Mouse (Mus musculus) heart, postnatal 14 days (tissue): ENCODE data around the gene Nxph4. TPM values are rescaled to one million over a fixed set of nuclear protein-coding genes. Genes with fewer than 3 reads are reported as not detected.
A peak's percentile ranks its signal among the peaks of the same experiment; 100 is the strongest.

Experiments
- DNase-seq, 2 experiments: peaks; one replicate each; pipeline ENCODE4 v3.0.0; 2021 to 2022
- intact Hi-C: fragments of 180-260 bp; cut with DNase I; formaldehyde crosslinking; loops from one replicate; pipeline ENCODE4 v1.15.1; 2025
- total RNA-seq, 2 experiments: library from RNA; stranded (reverse); gene quantifications; 2 replicates each; pipeline ENCODE4 v1.2.3; 2021

The Nxph4 gene
- total RNA-seq, 2 experiments from 2014 or later: 1.1 TPM

DNA sequence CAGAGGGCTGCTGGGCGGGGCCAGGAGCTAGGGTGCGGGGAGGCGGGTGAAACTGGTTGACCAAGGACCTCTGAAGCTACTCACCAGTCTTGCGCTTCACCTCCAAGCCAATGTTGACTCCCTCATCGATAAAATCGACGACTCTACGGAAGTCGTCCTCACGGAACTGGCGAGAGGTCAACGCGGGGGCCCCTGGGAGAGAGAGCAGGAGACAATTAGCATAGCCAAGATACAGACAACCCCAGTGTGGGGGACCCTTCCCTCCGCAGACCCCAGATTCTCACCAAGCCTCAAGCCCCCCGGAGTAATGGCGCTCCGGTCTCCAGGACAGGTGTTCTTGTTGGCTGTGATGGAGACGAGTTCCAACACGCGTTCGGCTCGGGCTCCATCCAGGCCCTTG is 16.4 kb downstream of the Nxph4 start:
- intact Hi-C loops: no loop called here

DNA sequence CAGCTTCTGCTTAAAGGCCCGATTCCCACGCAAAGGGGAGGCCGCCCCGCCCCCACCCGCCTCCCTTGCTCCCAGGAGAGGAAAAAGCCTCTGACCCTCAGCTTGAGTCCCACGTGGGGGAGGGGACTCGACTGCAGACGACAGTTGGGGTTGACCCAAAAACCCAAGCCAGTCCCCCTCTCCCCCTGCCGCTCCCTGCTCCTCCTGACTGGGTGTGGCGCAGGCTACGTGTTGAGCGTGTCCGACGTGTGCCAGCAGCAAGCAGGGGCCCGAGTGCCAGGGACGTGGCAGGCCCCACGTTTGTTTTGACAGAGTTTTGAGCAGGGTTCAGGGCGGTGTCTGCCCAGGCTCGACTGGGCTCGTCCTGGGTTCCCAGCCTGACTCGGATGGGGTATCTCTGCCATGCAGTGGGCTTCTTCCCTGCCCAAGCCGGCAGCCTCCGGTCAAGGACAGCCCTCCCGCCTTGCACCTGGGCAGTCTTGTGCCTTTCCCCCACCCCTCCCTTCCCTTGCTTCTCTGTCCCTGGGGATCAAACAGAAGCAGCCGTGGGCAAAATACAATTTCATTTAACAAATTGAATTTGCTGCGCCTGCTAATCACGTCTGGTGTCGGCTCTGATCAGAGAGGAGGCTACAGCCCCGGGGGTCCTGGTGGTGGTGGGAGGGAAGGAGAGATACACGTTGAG is 17.6 kb downstream of the Nxph4 start:
- intact Hi-C loops: no loop called here

More for the DNA sequence above, 16.4 kb downstream of the Nxph4 start:
- no peak for DNase-seq

DNA sequence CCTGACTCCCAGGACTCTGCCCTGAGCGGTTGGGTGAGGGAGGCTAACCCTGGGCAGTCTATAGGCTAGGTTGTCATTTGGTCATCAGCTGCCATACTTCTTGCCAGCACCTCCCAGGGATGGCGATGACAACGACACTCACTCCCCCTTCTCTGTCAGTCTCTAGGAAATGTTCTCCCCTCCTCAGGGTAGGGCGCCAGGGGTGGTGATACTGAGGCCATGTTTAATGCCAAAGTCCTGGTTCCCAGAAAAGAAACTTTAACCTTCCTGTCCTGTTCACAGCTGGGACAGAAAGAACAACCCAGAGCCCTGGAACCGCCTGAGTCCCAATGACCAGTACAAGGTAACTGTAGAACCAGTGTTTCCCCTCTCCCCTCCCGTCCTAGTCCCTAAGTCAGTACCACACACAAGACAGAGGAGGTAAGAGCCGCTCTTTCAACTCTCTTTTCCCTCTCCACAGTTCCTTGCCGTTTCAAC is 18.3 kb downstream of the Nxph4 start:
- intact Hi-C loops: no loop called here
- no peak for DNase-seq

More for the DNA sequence above, 17.6 kb downstream of the Nxph4 start:
- DNase-seq: peak; percentile 58 to 64

DNA sequence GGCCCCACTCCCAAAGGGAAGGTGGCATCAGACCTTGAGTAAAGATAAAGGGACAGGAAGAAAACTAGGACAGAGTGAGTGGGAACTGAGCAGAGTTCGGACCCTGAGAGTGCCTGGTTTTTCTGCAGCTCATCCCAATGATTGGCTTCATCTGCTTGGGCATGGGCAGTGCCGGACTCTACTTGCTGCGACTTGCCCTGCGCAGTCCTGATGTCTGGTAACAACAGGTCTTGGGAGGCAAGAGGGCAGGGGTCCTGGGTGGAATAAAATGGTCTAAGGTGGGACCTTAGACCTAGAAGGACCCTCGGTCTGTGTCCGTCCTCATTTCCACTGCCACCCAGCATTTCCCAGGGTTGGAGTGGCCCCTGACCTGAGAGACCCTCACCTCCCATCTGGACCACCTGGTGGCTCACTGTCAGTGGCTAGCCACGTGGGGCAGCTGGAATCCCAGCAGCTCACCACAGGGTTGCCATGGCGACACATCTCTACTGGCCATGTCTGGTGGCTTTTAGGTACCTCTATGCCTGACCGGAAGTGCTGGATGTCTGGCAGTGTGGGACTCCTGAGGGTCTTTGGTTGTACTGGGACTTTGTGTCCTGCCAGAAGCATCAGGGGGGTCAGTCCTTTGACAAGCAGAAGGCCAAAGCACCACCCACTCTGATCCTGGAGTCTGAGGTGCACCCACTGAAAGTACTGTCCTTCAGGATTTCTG is 18.9 kb downstream of the Nxph4 start:
- intact Hi-C loops: no loop called here
- no peak for DNase-seq

DNA sequence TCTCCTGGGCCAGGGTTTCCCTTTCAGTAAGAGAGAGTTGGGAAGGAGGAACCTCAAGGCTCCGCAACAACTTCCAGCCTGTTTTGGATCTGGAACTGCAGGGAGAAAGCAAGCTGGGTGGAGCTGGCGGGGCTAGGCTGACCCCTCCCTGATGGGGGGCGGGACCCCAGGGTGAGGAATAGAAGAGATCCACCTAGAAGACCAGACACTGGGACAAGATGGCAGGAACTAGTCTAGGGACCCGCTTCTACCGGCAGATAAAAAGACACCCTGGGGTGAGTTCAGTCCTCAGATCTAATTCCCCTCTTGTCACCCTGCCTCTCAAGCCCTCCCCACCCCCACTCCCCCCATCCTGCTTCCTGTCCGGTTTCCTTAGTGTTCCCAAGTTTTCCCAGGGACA is 19.6 kb downstream of the Nxph4 start, which contains the start of gene Ndufa4l2:
TSS of gene Ndufa4l2 (plus strand) at position 204 of the 400 bp plus-strand sequence.
- peak; percentile 64 to 71 for DNase-seq
- intact Hi-C loops: no loop called here

DNA sequence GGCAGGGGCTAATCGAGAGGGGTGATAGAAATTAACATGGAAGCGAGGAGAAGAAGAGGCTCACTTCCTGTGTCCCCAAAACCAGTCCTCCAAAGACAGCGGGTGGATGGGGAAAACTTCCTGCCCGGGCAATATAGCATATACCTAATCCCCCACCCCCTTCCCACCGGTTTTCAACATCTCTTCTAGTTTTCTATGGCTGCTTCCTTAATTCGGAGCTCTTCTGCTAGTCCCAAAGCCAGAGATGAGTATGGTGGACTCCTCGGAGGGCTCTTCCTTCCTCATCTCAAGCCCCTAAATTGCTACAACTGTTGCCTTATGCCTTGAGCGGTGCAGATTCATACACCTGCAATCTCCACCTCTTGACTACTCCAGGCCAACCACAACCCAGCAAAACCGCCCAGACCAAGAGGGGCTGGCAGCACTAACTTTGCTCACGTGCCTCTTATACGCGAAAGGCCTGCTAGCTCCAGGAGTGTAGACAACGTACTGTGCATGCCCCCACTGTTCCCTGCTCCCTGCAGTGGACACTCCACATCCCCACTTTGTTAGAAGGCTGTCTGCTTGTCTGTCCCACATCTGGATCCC is 20.2 kb downstream of the Nxph4 start:
- no peak for DNase-seq
- intact Hi-C loops: no loop called here

DNA sequence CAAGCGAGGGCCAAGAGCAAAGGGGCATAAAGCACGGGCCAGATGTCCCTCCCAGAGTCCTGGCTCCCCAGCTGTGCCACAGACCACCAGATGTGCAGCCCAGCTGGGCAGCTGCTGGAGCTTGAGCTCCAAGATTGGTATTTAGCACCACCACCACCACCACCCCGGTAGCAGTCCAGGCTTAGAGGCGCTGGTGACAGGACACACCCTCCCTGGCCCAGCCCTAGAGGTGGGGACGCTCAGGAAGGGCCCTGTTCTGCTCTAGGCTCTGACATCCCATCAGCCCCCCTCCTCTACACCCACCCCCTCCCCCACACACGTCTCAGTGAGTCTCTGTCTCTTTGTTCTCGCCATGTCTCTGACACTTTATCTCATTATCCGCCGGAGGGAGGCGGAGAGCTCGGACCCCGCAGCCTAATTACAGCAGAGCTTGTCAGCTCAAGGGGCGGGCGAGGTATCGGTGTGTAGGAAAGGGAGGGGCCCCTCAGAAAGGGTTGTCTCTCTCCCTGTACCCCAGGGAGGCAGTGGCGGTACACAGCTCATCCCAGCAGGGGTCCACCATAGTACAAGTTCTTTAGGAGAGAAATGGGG is 20.8 kb downstream of the Nxph4 start:
- intact Hi-C loops: loop anchor here (1.0 kb wide), 1 partner anchor 25 kb away; no protein-coding TSS in a partner anchor

DNA sequence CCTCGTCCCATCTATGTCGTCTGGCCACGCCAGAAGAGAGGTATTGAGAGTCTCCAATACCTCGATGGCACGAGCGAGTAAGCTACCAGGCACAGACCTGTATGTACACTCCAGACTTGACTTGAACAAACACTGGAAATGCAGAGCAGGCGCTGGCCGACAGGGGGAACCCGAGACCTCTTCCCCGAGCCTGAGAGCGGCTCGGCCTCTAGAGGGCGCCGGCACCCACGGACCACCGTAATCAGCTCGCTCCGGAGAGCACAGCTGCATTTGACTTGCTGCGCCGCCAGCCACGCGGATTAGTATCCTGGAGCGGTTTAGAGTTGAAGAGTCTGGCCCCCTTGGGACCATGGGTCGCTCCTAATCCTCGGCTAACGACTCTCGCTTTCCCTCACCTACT is 21.5 kb downstream of the Nxph4 start:
- DNase-seq: peak; percentile 96 to 97
- intact Hi-C loops: loop anchor here (1.0 kb wide), 1 partner anchor 25 kb away; no protein-coding TSS in a partner anchor

More for the DNA sequence above, 20.8 kb downstream of the Nxph4 start:
- DNase-seq: no peak

DNA sequence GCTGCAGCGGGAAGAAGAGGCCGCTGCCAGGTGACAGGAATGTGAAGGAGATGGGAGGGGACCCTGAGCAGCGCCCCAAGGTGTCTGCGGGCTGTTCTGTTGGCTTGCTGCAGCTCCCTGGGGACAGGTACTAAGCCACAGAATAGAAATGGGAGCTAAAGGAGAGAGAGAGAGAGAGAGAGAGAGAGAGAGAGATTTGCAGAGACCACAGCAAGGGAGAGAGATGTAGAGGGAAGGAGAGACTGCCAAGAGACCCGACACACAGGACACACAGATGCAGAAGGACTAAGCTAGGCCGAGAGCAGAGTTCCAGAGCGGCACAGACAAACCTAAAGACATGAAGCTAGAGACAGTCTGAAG is 22.1 kb downstream of the Nxph4 start:
- intact Hi-C loops: no loop called here
- peak in 1 of 2 experiments; percentile 40 for DNase-seq

DNA sequence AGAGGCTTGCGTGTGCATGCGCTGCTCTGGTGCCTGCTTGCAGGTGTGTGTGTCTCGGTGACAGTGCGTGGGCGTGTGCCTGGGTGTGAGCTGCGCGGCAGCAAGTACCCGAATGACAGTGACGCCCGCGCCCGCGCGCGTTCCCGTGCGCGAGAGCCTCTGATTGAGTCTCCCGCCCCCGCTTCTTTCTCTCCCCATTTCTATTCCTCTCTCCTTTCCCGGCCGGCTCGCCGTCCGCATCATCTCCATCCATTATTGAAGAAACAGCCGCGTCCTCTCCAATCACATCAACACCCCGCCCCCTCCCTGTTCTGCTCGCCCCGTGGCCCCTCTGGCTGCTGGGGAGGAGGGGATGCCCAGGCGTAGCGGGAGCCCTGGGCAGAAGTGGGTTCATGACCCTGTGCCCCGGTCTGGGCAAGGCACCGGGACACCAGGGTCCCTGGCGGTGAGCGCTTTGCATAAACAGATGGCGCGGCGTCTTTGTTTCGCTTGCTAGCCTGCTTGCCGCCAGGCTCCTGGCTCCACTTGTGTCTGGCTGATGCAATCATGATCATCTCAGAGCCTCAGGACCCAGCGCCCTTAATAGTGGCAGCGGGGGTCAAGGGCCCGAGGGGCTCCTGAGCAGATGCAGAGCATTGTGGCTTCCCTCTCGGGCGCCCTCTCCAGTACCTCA is 22.6 kb downstream of the Nxph4 start:
- intact Hi-C loops: no loop called here
- DNase-seq: peak; percentile 33 to 40

DNA sequence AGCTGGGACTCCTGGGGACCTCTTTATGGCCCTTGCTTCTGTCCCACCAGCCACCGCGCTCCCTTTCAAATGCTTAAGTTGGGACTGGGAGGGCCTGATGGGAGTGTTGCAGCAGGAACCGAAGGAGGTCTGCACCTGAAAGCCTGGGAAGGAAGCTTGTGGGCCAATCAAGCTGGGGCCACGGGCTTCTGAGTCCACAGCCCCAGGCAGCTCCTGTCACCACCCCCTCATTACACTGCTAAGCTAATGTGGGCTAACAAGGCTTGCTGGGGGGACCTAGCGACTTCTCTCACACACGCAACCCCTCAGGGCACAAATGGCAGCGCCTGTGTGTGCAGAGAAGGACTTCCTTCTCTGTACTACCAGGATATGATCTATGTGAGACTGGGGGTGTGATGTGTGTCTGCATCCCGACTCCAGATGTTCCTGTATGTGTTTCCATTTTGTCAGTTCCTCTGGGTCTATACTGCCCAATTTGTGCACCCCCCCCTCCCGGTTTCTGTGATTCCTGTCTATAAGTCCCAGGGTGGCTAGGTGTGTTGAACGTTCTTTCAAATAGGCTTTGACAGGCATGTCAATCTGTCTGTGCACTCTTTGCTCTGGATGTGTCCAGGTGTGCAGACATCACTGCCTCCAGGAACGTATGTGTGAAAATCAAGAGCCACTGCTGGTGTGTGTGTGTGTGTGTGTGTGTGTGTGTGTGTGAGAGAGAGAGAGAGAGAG is 23.3 kb downstream of the Nxph4 start:
- DNase-seq: no peak

DNA sequence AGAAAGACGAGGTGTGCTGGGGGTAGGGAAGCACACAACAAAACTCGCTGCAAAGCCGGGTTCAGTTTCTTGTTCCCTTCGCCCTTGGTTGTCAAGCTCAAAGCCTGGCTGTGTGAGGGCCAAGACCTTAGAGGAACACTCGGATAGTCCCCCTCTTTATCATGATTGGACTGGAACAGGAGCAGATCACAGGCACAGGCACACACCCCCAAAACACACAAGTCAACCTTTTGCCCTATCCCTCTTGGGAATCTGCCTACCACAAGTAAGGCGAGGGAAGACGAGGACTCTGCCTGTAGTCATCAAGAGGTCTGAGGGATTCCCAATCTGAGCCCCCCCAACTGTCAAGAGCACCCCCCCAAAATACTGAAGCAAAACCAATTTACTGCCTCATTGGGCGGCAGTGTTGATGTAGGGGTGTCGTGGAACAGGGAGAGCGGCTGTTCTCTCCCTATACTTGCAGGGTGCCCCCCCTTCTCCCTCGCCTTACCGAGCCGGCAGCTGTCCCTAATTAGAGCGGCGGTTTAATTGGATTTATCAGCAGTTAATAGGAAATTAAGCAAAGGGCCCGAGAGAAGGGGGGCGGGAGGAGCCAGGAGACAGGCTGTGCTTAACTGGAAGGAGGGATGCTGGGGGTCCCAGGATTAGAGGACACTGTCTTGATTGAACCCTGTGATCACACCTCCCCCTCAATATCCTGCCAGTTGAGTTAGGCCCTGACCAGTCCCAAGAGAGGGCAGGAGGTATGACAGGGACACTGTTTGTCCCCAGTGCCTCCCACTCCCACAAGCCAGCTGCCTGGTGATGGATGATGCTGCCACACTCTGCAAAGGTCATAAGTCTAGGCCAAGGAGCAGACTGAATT is 24.3 kb downstream of the Nxph4 start:
- DNase-seq: no peak
- intact Hi-C loops: loop anchor here (1.0 kb wide), 1 partner anchor 27 kb away; no protein-coding TSS in a partner anchor

More for the DNA sequence above, 23.3 kb downstream of the Nxph4 start:
- intact Hi-C loops: no loop called here

DNA sequence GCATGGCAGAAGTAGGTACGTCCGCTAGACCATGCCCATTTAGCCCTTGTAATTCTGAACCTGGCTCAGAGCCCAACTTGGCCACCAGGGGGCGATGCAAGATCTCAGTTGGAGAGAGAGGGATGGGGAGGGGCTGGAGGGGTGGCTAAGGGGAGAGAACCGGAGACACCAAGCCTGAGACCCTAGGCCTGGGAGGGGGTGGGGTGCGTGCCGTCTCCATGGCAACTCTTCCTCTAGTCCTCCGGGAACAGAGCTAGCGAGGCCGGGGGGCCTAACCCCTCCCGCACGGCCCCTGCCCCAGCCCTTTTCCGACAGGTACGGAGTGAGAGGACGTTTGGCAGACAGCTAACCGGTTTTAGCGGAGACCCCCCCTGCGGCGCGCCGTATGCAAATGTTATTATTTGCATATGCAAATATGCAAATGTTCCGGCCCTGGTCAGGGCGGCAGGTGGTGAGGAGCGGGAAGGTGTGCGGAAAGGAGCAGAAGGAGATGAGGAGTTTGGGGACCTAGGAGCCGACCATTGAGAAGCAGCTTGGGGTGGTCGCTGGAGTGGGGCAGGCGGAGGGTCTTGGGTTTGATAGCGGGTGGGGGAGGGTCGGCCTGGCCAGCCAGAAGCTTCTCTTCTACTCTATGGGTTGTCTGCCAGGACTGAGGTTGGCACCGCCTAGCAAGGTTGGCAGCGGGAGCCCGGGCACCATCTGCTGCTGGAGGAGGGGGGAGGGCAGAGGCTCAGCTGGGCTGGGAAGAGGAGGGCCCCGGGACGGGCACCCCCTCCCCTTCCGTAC is 25.1 kb downstream of the Nxph4 start:
- intact Hi-C loops: loop anchor here (1.0 kb wide), 1 partner anchor 28 kb away; no protein-coding TSS in a partner anchor
- DNase-seq: peak; percentile 81 to 90

DNA sequence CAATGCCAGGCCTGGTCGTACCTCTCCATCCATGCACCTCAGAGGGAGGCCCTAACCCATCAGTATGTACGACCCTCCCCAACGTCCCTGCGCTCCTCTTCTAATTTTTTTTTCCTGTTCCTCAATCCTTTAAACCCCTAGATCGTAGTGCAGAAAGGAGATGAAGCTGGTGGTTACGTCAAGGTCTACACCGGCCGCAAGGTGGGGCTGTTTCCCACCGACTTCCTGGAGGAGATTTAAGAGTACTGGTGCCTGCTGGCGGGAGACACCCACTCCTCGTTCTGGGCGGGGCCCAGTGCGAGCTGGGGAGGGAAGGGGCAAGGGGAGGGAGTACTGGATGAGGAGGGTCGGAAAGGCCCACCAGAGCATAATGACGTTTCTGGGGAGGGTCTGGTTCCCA is 26.1 kb downstream of the Nxph4 start:
- intact Hi-C loops: no loop called here
- peak; percentile 71 to 82 for DNase-seq

DNA sequence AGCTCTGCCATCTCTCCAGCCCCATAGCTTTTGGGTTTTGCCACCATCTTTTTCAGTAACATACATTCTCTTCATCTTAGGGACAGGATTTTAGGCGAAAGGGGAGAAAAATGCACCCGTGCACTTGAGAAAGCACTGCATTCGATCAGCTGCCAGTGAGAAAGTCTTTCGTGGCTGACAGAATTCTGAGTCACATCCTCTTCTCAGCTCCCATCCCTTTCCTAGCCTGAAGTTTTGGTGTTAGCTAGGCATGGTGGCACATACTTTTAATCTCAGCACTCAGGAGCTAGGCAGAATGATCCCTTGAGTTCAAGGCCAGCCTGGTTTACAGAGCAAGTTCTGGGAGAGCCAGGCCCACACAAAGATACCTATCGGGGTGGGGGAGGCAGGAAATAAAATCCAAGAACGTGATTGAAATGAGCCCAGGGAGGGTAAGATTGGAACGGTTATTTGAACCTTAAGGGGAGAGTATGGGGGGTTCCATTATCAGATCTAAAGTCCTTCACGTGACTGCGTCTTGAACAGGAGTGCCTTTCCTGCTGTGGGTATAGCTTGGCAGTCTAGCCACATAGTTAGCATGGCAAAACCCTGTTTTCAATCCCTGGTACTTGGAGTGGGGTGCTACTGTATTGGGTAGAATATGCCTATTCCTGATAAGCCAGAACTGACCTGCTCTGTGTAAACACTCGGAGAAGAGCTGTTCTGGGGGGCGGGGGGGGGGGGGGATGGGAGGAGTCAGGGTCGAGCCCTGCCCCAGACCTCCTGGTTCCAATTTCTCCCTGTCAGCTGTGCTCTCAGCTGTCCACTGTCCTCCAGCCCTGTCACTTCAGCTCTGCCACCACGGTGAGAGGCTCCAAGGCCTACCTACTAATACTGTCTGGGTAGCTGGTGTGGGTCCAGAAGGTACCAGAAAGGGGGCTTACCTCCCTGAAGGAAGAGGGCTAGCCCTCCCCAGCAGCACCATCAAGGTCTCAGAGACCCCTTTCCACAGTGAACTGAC is 33.2 kb downstream of the Nxph4 start, which contains the start of gene Stac3:
TSS of gene Stac3 (plus strand) at position 793 of the 1,000 bp plus-strand sequence.
- intact Hi-C loops: no loop called here
- no peak for DNase-seq

DNA sequence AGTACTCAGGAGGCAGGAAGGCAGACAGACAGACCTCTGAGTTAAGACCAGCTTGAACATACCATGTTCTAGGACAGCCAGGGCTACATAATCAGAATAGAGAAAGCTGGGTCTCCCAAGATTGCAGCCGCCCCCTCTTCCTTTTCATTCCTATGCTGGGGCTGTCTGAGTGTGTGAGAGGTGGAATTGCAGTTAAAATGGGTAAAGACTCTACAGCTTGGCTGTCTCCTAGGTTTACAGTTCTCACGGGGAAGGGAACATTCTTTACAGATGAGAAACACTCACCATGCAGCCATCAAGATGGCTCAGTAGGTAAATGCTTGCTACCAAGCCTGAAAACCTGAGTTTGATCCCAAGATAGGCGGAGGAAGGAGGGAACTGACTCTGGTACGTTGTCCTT is 34.3 kb downstream of the Nxph4 start:
- DNase-seq: no peak
- intact Hi-C loops: no loop called here
